Mouse (Mus musculus): ENCODE measurements around the gene Glrp1. TPM values are rescaled to one million over a fixed set of nuclear protein-coding genes. Genes with fewer than 3 reads are reported as not detected.

Glrp1 gene
- not detected in 2 replicates for polyA plus RNA-seq (2014; fragmentation: Nextera tagmentation; extraction: Ambion mirVana)

GRCm38 (mm10) chr1:88509789-88510188 lies at the start of gene Glrp1:
Glrp1 (minus strand) TSS chr1:88510066.
- DNase-seq (ENCODE audit: low spot score) (no peak), ATAC-seq (replicated peaks; ENCODE audit: low FRiP score) (no peak)
- 84% methylated on average over 8 of the region's 8 CpGs for WGBS
- Histone ChIP-seq H3K4me3 (ENCODE audit: low read depth, low read length) (no peak within 1 kb of the TSS), H3K36me3 (ENCODE audit: control insufficient read depth, insufficient read depth, low read length) (no peaks in the 10 kb centered on the region), H3K27me3 (ENCODE audit: control insufficient read depth, insufficient read depth, low read length) (no peaks in the 10 kb centered on the region), H3K4me1 (replicated peaks; ENCODE audit: control insufficient read depth, insufficient read depth, low read length) (no peaks in the 10 kb centered on the region), H3K9ac (ENCODE audit: low read length) (no peak within 1 kb of the TSS), H3K9me3 (ENCODE audit: control insufficient read depth, low read length) (no peaks in the 10 kb centered on the region), H3K4me2 (ENCODE audit: low read depth, low read length, severe bottlenecking) (no peak within 1 kb of the TSS), H3K27ac (ENCODE audit: low read depth, low read length) (no peak within 1 kb of the TSS)

DNA sequence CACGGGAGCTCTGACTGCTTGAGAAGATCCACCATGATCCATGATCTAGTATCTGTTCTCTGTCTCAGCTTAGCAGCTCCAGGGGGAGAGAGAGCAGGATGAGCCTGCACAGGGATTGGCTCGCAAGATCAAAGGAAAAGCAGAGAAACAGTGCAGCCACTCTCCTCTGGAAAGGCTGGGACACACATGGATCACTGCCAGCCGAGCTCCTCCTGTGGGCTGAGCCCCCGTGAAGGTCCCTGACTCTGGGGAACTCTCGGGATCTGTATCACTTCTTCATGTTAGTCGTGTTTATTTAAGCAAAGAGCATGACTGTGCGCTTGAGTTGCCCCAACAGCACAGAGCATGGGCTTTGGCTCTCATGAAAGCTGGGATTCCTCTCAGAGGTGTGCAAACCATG lies 49.4 kb upstream of the Glrp1 start:
- peak; percentile 51 for DNase-seq (ENCODE audit: low spot score)
- 25% methylated on average over 7 of the region's 7 CpGs for WGBS
- 0 out of 2 replicates have a peak, but pooled peaks cover 2% of the 10 kb centered on the region for H3K4me1 ChIP-seq (replicated peaks; ENCODE audit: control insufficient read depth, insufficient read depth, low read length)

DNA sequence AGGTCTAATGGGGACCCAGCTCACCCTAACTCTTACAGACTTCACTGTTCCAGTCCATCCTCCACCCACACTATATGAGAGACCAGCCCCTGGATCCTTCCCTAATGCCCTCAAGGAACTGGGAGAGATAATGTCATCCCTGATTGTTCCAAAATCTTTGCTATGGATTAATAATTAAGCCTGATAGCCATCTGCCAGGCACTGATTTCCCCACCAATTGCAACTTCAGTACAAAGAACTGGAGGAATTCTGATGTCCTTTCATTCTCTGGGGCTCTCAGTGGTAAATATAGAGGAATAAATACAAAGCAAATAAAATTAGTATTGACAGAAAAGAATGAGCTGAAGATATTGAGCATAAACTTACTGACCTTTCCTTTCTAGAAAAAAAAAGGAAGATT lies 48.9 kb upstream of the Glrp1 start:
- H3K9ac ChIP-seq (ENCODE audit: low read length): no peak overlapping the region

More for the DNA sequence above, 49.4 kb upstream of the Glrp1 start:
- ATAC-seq (replicated peaks; ENCODE audit: low FRiP score): no peak
- no peaks in the 10 kb centered on the region for H3K9me3 ChIP-seq (ENCODE audit: control insufficient read depth, low read length)
- H3K27me3 ChIP-seq (ENCODE audit: control insufficient read depth, insufficient read depth, low read length): no peaks in the 10 kb centered on the region
- H3K36me3 ChIP-seq (ENCODE audit: control insufficient read depth, insufficient read depth, low read length): no peaks in the 10 kb centered on the region
- H3K4me2 ChIP-seq (ENCODE audit: low read depth, low read length, severe bottlenecking): no peak overlapping the region
- no peak overlapping the region for H3K27ac ChIP-seq (ENCODE audit: low read depth, low read length)
- H3K4me3 ChIP-seq (ENCODE audit: low read depth, low read length): no peak overlapping the region
- no peak overlapping the region for H3K9ac ChIP-seq (ENCODE audit: low read length)

GRCm38 (mm10) chr1:88556401-88556800 lies 46.5 kb upstream of the Glrp1 start:
- no peak for ATAC-seq (replicated peaks; ENCODE audit: low FRiP score)
- H3K27me3 ChIP-seq (ENCODE audit: control insufficient read depth, insufficient read depth, low read length): no peaks in the 10 kb centered on the region
- no peak for DNase-seq (ENCODE audit: low spot score)
- H3K4me1 ChIP-seq (replicated peaks; ENCODE audit: control insufficient read depth, insufficient read depth, low read length): 0 out of 2 replicates have a peak, but pooled peaks cover 2% of the 10 kb centered on the region
- 87% methylated on average over 11 of the region's 11 CpGs for WGBS
- H3K4me2 ChIP-seq (ENCODE audit: low read depth, low read length, severe bottlenecking): no peak overlapping the region
- no peak overlapping the region for H3K9ac ChIP-seq (ENCODE audit: low read length)
- no peaks in the 10 kb centered on the region for H3K36me3 ChIP-seq (ENCODE audit: control insufficient read depth, insufficient read depth, low read length)
- H3K4me3 ChIP-seq (ENCODE audit: low read depth, low read length): no peak overlapping the region
- H3K27ac ChIP-seq (ENCODE audit: low read depth, low read length): no peak overlapping the region
- H3K9me3 ChIP-seq (ENCODE audit: control insufficient read depth, low read length): no peaks in the 10 kb centered on the region

More for the DNA sequence above, 48.9 kb upstream of the Glrp1 start:
- H3K4me1 ChIP-seq (replicated peaks; ENCODE audit: control insufficient read depth, insufficient read depth, low read length): 0 out of 2 replicates have a peak, but pooled peaks cover 2% of the 10 kb centered on the region
- no peak overlapping the region for H3K4me2 ChIP-seq (ENCODE audit: low read depth, low read length, severe bottlenecking)
- no peaks in the 10 kb centered on the region for H3K36me3 ChIP-seq (ENCODE audit: control insufficient read depth, insufficient read depth, low read length)
- H3K27me3 ChIP-seq (ENCODE audit: control insufficient read depth, insufficient read depth, low read length): no peaks in the 10 kb centered on the region
- H3K27ac ChIP-seq (ENCODE audit: low read depth, low read length): no peak overlapping the region
- no peaks in the 10 kb centered on the region for H3K9me3 ChIP-seq (ENCODE audit: control insufficient read depth, low read length)
- H3K4me3 ChIP-seq (ENCODE audit: low read depth, low read length): no peak overlapping the region
- ATAC-seq (replicated peaks; ENCODE audit: low FRiP score) (no peak), DNase-seq (ENCODE audit: low spot score) (no peak)

GRCm38 (mm10) chr1:88553500-88554187 lies 43.8 kb upstream of the Glrp1 start:
- Histone ChIP-seq H3K4me1 (replicated peaks; ENCODE audit: control insufficient read depth, insufficient read depth, low read length) (no peaks in the 10 kb centered on the region), H3K9ac (ENCODE audit: low read length) (no peak overlapping the region), H3K36me3 (ENCODE audit: control insufficient read depth, insufficient read depth, low read length) (no peaks in the 10 kb centered on the region), H3K4me3 (ENCODE audit: low read depth, low read length) (no peak overlapping the region), H3K4me2 (ENCODE audit: low read depth, low read length, severe bottlenecking) (no peak overlapping the region), H3K27me3 (ENCODE audit: control insufficient read depth, insufficient read depth, low read length) (no peaks in the 10 kb centered on the region), H3K27ac (ENCODE audit: low read depth, low read length) (no peak overlapping the region), H3K9me3 (ENCODE audit: control insufficient read depth, low read length) (no peaks in the 10 kb centered on the region)
- 53% methylated on average over 7 of the region's 7 CpGs for WGBS
- no peak for DNase-seq (ENCODE audit: low spot score)
- no peak for ATAC-seq (replicated peaks; ENCODE audit: low FRiP score)

DNA sequence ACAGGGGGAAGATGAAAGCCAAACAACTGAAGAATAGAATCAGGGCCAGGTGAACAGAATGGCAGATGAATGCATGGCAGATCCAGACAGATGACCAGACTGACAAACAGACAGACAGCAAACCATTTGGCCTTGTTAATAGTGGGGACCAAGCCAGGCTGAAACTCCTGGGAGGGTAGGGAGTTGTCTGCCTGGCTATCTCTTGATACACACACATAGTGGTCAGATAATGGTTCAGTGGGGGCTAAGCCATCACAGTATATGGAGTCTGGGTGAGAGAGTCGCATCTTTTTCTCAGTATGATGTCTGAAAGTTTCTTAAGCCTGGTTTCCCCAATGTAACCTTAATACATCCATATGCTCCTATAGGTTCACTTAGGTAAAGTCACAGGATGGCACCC lies 39.4 kb upstream of the Glrp1 start:
- Histone ChIP-seq H3K27me3 (ENCODE audit: control insufficient read depth, insufficient read depth, low read length) (no peaks in the 10 kb centered on the region), H3K4me2 (ENCODE audit: low read depth, low read length, severe bottlenecking) (no peak overlapping the region), H3K9me3 (ENCODE audit: control insufficient read depth, low read length) (no peaks in the 10 kb centered on the region), H3K4me3 (ENCODE audit: low read depth, low read length) (no peak overlapping the region), H3K27ac (ENCODE audit: low read depth, low read length) (no peak overlapping the region), H3K4me1 (replicated peaks; ENCODE audit: control insufficient read depth, insufficient read depth, low read length) (no peaks in the 10 kb centered on the region), H3K9ac (ENCODE audit: low read length) (no peak overlapping the region), H3K36me3 (ENCODE audit: control insufficient read depth, insufficient read depth, low read length) (no peaks in the 10 kb centered on the region)
- 84% methylated on average over 1 of the region's 1 CpGs for WGBS
- ATAC-seq (replicated peaks; ENCODE audit: low FRiP score): no peak
- DNase-seq (ENCODE audit: low spot score): no peak

DNA sequence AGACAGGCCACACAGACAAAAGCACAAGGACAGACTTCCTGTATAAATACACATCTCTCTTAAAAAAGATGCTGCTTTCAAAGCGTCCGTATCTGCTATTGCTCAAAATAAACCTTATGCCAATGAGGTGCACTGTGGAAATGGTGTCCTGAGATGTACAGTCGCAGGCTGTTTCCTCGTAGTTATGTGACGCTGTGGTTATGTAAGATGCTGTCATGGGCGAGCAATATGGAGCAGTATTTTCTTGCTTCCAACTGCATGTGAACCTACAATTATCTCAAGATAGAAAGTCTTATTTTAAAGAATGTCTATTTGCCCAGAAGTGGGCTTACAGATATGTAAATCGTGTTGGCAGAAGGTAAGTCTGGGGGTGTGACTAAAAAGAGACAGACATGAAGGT lies 37.3 kb upstream of the Glrp1 start:
- 88% methylated on average over 7 of the region's 7 CpGs for WGBS

DNA sequence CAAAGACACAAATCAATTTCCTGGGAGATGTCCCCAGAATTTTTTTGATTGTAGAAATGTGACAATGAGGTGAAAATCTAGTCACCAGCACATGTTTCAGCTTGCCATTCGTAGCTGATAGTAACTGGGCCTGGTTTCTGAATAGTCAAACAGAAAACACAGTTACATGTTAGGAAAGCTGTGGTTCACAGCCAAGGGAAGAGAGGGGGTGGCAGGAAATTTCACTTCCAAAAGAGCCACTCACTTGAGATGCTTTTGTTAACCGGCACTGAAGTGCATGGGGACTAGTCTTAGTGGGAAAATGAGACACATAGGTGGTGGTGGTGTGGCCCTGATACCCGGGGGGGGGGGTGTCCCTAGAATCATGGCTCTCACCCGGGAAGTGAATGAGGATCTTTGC lies 33.7 kb upstream of the Glrp1 start:
- Histone ChIP-seq H3K27ac (ENCODE audit: low read depth, low read length) (no peak overlapping the region), H3K36me3 (ENCODE audit: control insufficient read depth, insufficient read depth, low read length) (no peaks in the 10 kb centered on the region), H3K4me3 (ENCODE audit: low read depth, low read length) (no peak overlapping the region), H3K9me3 (ENCODE audit: control insufficient read depth, low read length) (no peaks in the 10 kb centered on the region), H3K4me1 (replicated peaks; ENCODE audit: control insufficient read depth, insufficient read depth, low read length) (no peaks in the 10 kb centered on the region), H3K27me3 (ENCODE audit: control insufficient read depth, insufficient read depth, low read length) (no peaks in the 10 kb centered on the region), H3K9ac (ENCODE audit: low read length) (no peak overlapping the region), H3K4me2 (ENCODE audit: low read depth, low read length, severe bottlenecking) (no peak overlapping the region)
- 74% methylated on average over 4 of the region's 4 CpGs for WGBS
- DNase-seq (ENCODE audit: low spot score) (no peak), ATAC-seq (replicated peaks; ENCODE audit: low FRiP score) (no peak)

More for the DNA sequence above, 37.3 kb upstream of the Glrp1 start:
- H3K9me3 ChIP-seq (ENCODE audit: control insufficient read depth, low read length): no peaks in the 10 kb centered on the region
- H3K4me3 ChIP-seq (ENCODE audit: low read depth, low read length): no peak overlapping the region
- no peak overlapping the region for H3K4me2 ChIP-seq (ENCODE audit: low read depth, low read length, severe bottlenecking)
- H3K36me3 ChIP-seq (ENCODE audit: control insufficient read depth, insufficient read depth, low read length): no peaks in the 10 kb centered on the region
- H3K4me1 ChIP-seq (replicated peaks; ENCODE audit: control insufficient read depth, insufficient read depth, low read length): no peaks in the 10 kb centered on the region
- DNase-seq (ENCODE audit: low spot score) (no peak), ATAC-seq (replicated peaks; ENCODE audit: low FRiP score) (no peak)
- no peak overlapping the region for H3K27ac ChIP-seq (ENCODE audit: low read depth, low read length)
- no peaks in the 10 kb centered on the region for H3K27me3 ChIP-seq (ENCODE audit: control insufficient read depth, insufficient read depth, low read length)
- H3K9ac ChIP-seq (ENCODE audit: low read length): no peak overlapping the region

DNA sequence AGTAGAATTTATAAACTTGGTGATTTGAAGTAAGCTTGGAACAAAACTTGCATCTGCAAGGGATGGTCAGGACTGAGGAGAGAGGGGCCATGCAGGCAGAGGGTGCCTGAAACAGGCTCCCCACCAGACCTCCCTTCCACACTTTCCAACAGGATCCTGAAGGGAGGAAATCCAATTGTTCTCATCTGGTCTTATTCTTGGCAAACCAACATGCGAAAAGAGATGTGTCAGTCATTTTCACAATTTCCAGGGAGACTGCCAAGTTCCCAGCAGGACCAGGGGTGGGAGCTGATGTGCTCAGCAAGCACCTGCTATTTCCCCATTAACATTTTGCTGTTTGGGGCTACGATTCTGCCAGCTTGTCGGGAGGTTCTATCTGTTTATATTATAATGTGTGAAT lies 30.0 kb upstream of the Glrp1 start:
- H3K4me2 ChIP-seq (ENCODE audit: low read depth, low read length, severe bottlenecking): no peak overlapping the region
- no peak overlapping the region for H3K27ac ChIP-seq (ENCODE audit: low read depth, low read length)
- no peak for DNase-seq (ENCODE audit: low spot score)
- 75% methylated on average over 3 of the region's 3 CpGs for WGBS
- no peaks in the 10 kb centered on the region for H3K4me1 ChIP-seq (replicated peaks; ENCODE audit: control insufficient read depth, insufficient read depth, low read length)
- H3K27me3 ChIP-seq (ENCODE audit: control insufficient read depth, insufficient read depth, low read length): no peaks in the 10 kb centered on the region
- no peak overlapping the region for H3K9ac ChIP-seq (ENCODE audit: low read length)
- H3K4me3 ChIP-seq (ENCODE audit: low read depth, low read length): no peak overlapping the region
- ATAC-seq (replicated peaks; ENCODE audit: low FRiP score): no peak
- no peaks in the 10 kb centered on the region for H3K9me3 ChIP-seq (ENCODE audit: control insufficient read depth, low read length)
- no peaks in the 10 kb centered on the region for H3K36me3 ChIP-seq (ENCODE audit: control insufficient read depth, insufficient read depth, low read length)

Measured in forebrain, embryonic 11.5 days (tissue).